Mouse (Mus musculus) Muller cell, postnatal 12 days (primary cell): ENCODE data around the gene Krtap1-3.
A peak's percentile ranks its signal among the peaks of the same experiment; 100 is the strongest.
"Not testable (repeated sequence)": the region's sequence is repeated elsewhere in the genome, so short reads cannot be mapped to it uniquely, and the experiment has no call there.

Source experiments
- DNase-seq: peaks from one replicate; pipeline ENCODE4 v3.0.0-alpha.2; 2015; ENCODE audit errors: inconsistent ontology term

Krtap1-3 gene

DNA sequence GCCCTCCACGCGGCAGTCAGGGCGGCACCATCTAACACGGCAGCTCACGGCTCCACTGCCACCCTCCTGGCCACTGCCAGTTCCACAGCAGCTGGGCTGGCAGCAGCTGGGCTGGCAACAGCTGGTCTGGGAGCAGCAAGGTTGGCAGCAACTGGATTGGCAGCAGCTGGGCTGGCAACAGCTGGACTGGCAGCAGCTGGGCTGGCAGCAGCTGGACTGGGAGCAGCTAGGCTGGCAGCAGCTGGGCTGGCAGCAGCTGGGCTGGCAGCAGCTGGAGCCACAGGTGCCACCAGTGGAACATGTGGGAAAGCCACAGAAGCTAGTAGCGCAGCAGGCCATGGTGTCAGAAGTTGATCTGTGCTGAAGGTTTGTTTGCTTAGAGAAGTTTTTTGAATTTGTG, at the start of gene Krtap1-3:
Gene Krtap1-3 (minus strand): TSS at position 359 of the 400 bp plus-strand sequence.
- no peak for DNase-seq

DNA sequence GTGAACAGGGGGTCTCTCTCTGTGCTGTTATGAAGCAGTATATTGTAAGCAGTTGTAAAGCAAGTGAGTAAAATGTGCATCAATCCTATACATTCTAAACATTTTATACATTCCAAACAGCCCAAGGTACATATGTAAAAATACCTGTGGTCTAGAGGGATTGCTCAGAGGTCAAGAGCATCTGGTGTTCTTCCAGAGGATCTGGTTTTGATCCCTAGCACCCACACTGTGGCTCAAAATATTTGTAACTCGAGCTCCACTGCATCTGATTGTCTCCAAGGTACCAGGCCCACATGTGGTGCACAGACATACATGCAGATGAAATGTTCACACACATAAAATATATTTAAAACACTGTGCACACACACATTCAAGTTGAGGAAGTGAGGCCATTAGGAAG, 49.8 kb upstream of the Krtap1-3 start:
- no peak for DNase-seq

DNA sequence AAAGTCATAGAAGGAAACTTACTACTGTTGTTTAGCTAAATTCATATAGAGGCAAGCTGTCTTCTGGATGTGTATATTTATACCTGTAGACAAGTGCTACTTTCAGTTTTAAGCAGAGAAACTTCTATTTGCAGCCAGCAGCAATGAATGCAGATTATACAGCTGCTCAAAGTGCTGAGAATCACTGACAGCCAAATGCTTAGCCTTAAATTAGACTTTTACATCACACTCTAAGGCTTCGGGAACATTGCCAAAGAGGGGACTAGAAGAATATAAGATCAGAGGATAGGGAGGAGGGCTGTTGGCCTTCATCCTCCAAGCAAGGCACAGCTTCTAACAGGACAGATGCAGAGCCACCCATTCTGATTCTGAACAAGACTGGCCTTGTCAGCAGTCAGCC, 45.9 kb upstream of the Krtap1-3 start:
- no peak for DNase-seq

DNA sequence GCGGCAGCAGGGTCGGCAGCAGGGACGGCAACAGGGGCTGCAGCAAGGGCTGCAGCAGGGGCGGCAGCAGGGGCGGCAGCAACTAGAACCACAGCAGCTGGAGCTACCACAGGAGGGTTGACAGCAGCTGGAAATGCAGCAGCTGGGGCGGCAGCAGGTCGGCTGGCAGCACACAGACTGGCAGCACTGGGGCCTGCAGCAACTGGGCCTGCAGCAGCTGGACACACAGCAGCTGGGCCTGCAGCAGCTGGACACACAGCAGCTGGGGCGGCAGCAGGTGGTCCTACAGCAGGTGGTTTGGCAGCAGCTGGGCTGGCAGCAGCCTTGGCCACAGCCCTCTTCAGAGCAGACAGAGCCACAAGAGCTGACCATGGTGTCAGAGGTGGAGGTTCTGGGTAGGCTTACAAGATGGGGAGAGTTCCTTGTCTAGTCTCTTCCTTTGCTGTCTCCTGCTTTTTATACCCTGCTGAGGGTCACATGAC, 43.6 kb upstream of the Krtap1-3 start, which contains the start of gene Krtap4-2:
Gene Krtap4-2 (minus strand): TSS at position 432 of the 482 bp plus-strand sequence.
- no peak for DNase-seq

DNA sequence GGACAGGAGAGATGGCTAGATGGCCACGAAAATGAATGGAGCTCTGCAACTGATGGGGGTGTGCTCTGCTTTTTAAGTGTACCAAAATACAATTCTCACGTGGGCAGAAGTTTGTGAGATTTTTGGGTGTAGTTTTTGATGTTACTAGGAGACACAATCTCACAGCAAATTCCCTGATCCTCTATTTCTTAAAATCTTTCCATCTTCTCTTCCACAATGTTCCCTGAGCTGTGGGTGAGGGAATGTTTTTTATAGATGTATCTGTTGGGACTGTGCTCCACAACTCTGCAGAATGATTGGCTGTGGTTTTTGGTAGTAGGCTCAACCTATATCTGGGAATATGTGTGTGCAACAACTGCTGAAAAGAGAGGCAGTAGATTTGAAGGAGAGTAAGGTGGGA, 42.2 kb upstream of the Krtap1-3 start:
- no peak for DNase-seq

DNA sequence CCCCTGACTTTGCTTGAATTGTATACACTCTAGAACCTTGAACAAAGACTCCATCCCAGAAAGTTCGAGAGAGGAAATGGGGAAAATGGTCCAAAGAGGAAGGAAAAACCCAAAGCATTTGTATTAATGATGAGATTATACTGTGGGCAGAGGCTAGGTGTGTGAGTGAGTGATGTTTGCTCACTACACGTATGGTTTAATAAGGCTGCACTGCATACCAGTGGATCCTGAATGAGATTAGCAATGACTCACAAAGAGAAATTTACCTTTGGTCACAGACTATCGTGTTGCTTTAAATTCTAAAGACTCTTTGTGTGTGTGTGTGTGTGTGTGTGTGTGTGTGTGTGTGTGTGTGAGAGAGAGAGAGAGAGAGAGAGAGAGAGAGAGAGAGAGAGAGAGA, 39.8 kb upstream of the Krtap1-3 start:
- no peak for DNase-seq

DNA sequence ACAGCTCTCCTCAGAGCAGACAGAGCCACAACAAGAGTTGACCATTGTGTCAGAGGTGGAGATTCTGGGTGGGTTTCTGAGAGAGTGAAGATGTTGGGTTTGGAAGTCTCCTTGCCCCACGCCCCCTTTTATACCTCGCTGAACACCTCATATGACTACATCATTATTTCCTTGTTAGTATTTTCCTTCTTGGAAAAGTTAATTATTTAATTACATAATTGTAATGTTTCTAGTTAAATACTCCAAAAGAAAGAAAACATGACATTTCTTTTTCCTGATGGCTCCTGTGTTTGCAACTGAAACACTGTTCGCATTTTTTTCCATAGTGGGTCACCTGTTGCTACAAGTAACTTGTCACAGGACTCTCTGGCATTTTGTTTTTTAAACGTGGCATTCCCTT, 37.0 kb upstream of the Krtap1-3 start, which contains the start of gene Krtap4-1:
Gene Krtap4-1 (minus strand): TSS at position 101 of the 400 bp plus-strand sequence.
- DNase-seq, result no peak

DNA sequence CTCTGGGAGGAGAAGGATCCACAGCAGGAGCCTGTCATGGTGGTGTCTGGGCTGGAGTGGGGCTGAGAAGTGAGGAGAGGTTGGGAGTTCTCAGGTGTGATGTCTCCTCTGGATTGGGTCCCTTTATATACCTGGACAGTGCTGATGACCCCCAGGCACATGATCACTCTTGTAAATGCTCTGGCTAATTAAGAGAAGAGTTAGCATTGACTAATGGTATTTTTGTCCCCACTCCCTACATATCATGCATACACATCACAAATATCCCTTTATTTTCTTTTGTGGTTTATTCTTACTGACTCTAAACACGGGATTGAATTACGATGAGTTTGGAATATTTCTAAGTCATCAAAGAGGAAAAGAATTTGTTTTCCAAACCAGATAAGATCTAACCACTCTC, 29.2 kb upstream of the Krtap1-3 start, which contains the start of gene Gm11562:
Gene Gm11562 (minus strand): TSS at position 101 of the 400 bp plus-strand sequence.
- no peak for DNase-seq

DNA sequence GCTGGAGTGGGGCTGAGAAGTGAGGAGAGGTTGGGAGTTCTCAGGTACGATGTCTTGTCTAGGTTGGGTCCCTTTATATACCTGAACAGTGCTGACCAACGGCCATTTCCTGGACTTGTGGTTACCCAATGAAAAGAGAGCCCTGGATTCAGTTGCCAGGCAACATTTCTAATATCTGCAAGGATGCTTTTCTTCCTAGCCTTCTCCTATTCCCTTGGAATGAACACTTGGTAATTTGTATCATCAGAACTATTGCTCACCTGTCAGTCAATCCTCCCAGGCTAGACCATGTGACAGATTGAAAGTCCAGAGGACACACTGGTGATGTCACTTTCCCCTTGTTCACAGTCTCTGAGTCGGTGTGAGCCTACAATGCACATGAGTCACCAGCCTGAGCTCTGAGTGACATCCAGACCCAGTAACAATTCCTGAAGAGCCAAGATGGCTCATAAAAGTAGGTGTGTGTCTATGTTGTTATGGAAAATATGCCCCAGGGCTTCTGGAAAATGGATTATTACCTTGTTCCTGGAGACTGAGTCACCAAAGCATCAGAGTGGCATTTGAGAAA, 23.7 kb upstream of the Krtap1-3 start, which contains the start of gene Krtap2-4:
Gene Krtap2-4 (minus strand): TSS at position 51 of the 568 bp plus-strand sequence.
- peak; percentile 57 for DNase-seq

DNA sequence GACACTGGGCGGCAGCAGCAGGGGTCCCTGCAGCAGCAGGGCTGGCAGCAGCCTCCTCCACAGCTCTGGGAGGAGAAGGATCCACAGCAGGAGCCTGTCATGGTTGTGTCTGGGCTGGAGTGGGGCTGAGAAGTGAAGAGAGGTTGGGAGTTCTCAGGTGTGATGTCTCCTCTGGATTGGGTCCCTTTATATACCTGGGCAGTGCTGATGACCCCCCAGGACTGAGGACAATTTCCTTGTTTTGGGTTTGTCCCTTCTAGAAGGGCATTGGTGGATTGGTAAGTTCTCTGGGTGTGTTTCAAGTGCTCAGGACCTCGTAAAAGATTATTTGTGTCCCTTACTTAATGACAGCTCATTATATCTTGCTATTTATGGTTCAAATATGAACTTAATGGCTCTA, 18.9 kb upstream of the Krtap1-3 start, which contains the start of gene Gm11937:
Gene Gm11937 (minus strand): TSS at position 101 of the 400 bp plus-strand sequence.
- not testable (repeated sequence) for DNase-seq

DNA sequence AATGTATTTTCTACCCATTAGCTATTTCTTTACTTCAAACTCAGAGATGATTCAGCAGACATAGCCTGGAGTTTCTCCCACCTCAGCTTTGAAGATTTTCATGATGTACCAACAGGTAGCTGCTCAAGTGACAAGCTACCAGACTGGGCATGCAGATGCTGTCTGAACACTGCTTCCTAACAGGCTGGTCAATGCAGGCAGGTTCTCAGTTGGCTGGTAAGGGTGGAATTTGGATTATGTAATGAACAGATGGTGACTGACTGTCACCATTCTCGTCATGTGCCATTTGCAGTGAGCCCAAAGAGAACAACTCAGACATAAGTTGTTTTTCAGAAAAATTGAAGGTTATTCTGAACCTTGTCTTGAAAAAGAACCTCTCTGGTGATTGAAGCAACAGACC, 18.0 kb upstream of the Krtap1-3 start:
- no peak for DNase-seq

DNA sequence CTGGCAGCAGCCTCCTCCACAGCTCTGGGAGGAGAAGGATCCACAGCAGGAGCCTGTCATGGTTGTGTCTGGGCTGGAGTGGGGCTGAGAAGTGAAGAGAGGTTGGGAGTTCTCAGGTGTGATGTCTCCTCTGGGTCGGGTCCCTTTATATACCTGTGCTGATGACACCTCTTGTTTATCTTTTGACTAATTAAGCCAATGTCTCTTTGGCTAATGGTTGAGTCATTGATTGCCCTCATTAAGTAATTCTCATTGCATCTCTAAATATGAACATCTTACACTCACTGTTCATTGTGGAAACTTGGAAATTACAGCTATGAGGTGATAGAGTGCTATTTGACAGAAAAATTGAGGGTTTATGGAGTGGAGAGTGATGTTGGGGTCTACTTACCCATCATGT, 12.1 kb upstream of the Krtap1-3 start, which contains the start of gene Gm11938:
Gene Gm11938 (minus strand): TSS at position 101 of the 400 bp plus-strand sequence.
- not testable (repeated sequence) for DNase-seq

DNA sequence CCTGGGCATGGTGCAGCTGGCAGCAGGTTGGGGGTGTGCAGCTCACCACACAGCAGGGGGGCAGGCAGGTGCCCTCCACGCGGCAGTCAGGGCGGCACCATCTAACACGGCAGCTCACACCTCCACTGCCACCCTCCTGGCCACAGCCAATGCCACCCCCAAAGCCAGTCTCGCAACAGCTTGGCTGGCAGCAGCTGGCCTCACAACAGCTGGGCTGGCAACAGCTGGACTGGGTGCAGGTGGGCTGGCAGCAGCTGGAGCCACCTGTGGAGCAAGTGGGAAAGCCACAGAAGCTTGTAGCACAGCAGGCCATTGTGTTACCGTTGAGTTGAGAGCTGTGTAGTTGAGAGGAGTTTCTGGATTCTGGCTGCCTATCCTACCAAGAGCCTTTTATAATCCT, 6.6 kb upstream of the Krtap1-3 start, which contains the start of gene Krtap9-3:
Gene Krtap9-3 (minus strand): TSS at position 364 of the 400 bp plus-strand sequence.
- DNase-seq, result not testable (repeated sequence)

DNA sequence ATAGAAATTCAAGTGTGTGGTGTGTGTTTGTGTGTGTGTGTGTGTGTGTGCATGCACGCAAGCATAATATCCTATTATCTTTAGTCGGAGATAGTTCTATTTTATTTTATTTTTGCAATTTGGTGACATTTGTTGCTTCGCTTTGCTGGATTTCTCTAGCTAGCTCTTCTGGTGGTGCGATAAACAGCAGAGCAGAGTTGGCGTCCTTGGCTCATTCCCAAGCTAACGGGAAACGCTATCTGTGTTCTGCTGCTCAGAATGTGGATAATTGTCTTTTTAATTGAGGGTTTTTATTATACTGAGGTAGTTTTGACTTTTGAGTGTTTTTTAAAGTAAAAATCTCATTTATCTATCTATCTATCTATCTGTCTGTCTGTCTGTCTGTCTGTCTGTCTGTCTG, 6.0 kb downstream of the Krtap1-3 start:
- no peak for DNase-seq

DNA sequence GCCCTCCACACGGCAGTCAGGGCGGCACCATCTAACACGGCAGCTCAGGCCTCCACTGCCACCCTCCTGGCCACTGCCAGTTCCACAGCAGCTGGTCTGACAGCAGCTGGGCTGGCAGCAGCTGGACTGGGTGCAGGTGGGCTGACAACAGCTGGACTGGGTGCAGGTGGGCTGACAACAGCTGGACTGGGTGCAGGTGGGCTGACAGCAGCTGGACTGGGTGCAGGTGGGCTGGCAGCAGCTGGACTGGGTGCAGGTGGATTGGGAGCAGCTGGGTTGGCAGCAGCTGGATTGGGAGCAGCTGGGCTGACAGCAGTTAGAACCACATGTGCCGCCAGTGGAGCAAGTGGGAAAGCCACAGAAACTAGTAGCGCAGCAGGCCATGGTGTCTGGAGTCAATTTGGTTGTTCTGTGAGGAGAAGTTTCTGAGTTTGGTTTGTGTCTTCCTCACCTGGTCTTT, 7.9 kb downstream of the Krtap1-3 start, which contains the start of gene Krtap1-4:
Gene Krtap1-4 (minus strand): TSS at position 410 of the 460 bp plus-strand sequence.
- DNase-seq, result no peak

DNA sequence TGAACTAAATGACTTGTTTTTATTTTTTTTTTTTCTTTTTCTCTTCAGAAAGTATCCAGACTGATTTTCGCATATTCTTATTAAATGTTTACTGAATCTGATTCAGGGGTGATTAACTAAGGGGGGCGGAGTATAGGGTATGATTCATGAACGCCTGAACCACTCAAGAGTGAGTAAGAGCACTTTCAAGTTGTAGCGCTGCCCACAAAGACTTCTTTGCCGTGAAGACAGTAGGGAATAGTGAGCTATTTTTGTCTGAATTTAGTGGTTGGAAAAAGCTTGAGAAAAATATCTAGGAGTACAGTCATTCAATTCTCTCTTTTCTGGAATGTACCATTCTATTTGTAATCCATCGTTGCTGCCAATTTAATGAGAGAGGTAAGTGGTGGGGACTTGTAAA, 9.6 kb downstream of the Krtap1-3 start:
- DNase-seq, result peak; percentile 76

DNA sequence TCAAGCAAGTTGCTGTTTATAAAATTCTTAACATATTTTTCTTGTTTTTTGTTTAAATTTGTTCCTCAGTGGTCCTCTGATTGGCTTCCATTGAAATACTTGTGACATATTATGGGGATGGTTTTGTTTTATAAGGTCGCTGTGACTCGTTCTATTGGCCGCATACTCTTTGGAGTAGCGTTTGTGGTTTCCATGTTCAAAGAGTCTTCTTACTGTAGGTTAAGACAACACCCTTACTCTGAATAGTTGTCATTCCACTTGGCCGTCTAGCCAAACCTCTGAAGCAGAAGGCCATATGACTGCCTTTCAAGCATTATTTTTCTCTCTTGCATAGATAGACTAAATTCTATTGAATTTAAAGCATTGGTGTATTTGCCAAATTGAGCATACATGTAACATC, 10.1 kb downstream of the Krtap1-3 start:
- peak; percentile 46 for DNase-seq

DNA sequence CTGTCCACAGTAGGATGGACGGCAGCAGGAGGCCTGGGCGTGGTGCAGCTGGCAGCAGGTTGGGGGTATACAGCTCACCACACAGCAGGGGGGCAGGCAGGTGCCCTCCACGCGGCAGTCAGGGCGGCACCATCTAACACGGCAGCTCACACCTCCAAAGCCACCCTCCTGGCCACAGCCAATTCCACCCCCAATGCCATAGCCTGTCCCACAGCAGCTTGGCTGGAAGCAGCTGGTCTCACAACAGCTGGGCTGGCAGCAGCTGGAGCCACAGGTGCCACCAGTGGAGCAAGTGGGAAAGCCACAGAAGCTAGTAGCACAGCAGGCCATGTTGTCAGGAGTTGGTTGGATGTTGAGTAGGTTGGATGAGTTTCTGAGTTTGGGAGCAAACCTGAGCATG, 10.5 kb downstream of the Krtap1-3 start, which contains the start of gene Krtap1-5:
Gene Krtap1-5 (minus strand): TSS at position 381 of the 400 bp plus-strand sequence.
- no peak for DNase-seq

DNA sequence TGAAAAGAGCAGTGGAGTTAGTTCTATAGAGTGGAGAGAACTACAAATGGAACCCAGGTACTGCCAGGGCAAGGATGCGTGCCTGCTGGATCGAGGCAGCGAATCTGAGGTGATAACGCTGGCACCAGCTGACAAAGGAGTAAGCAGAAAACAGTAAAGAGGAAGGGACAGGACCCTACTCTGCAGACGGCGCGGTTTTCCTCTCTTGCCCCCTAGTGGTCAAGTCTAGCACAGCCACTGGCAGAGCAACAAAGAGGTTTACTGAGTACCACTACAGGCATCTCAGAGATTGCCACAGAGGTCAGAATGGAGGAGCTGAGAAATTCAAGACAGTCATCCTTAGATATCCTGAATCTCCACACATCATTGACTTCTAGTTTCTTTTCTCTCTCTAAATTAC, 17.0 kb downstream of the Krtap1-3 start:
- DNase-seq, result peak; percentile 61

DNA sequence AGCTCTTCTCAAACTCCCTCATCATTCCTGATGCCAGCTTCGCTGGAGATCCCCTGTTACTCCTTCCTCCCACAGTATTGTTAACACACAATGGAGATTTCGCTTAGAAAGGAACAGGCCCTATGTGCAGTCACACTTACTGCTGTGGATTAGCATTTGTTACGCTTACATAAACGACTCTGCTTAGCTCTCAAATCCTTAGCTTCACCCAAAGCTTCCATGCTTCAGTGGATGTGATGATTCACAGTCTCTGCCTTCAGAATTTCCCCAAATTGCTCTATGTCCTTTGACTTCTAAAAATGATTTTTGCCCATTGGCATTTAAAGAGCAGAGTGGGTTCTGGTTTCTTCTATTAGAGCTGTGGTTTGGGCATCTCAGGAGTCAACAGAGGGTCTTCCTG, 18.0 kb downstream of the Krtap1-3 start:
- no peak for DNase-seq

DNA sequence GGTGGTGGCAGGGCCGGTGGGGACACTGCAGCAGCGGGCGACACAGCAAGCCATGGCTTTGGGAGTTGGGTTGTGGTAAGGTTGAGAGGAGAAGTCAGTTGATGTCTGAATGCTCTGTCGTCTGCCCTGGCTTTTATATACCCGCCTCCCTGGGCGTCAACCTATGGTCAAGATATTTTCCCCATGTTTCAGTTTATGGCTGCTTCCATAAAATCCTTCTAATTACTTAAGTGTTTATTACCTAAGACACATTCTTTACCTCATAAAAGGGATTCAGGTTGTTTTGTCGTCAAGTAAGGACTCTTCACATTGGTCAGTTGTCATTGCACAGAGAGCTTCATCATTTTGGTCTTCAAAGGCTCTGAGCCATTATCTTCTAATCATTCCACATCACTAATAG, 24.6 kb downstream of the Krtap1-3 start, which contains the start of gene Krtap3-1:
Gene Krtap3-1 (minus strand): TSS at position 101 of the 400 bp plus-strand sequence.
- DNase-seq, result no peak

DNA sequence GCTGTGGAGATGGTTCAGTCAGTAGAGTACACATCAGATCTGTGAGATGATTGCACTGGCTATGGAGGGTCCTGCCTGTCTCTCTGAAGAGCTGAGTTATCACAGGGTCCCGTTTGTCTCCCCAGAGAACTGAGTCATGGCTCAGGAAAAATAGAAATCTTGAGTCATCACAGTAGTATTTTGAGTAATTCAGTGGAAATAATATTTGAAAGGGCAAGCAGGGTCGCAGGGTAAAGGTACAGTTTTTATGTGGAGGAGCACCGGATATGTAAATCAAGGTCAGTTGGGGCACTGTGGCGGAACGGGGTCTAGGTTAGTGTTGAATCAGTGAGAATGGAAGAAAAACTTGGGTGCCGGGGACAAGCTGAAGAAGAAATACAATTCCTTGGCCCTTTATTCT, 28.6 kb downstream of the Krtap1-3 start:
- DNase-seq, result no peak

DNA sequence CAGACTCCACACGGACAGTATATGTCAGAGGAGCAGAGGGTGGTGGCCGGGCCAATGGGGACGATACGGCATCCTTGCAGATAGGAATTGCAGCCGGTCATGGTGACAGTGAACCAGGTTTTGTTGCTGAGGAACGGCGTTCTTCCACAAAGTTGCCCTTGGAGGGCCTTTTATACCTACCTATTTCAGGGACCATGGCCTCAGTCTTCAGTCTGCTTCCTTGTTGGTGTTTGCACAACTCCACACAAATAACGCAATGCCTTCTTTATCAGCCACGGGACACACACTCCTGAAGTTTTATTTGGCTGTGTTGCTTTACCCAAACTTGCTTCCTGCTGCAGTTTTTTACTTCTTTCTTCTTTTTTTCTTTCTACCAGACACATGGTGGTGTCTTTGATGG, 31.8 kb downstream of the Krtap1-3 start, which contains the start of gene Gm11939:
Gene Gm11939 (minus strand): TSS at position 101 of the 400 bp plus-strand sequence.
- no peak for DNase-seq
